Mouse (Mus musculus) lung, embryonic 15.5 days (tissue): ENCODE results near the gene Frat1. TPM values are rescaled to one million over a fixed set of nuclear protein-coding genes. Genes with fewer than 3 reads are reported as not detected.
A peak's percentile ranks its signal among the peaks of the same experiment; 100 is the strongest.

Experiments
- ATAC-seq: fragments of 200-750 bp; cut with Nextera tagmentation; 2 replicates; pipeline ENCODE4 v1.8.0; 2017; ENCODE audit warnings: moderate number of reproducible peaks, borderline replicate concordance; ENCODE audit not compliant: low FRiP score, low TSS enrichment; ENCODE audit errors: extremely low read depth
- H3K27ac ChIP-seq: fragments of 300-500 bp; sonication (generic); 2 replicates; pipeline ENCODE4 v1.5.1; 2015; ENCODE audit warnings: moderate library complexity, mild to moderate bottlenecking, inconsistent platforms
- H3K27me3 ChIP-seq: fragments of 300-500 bp; sonication (generic); 2 replicates; pipeline ENCODE4 v1.6.1; 2015; ENCODE audit warnings: inconsistent platforms
- H3K36me3 ChIP-seq: fragments of 300-500 bp; sonication (generic); 2 replicates; pipeline ENCODE4 v1.6.1; 2015; ENCODE audit warnings: inconsistent platforms
- H3K4me1 ChIP-seq: fragments of 300-500 bp; sonication (generic); 2 replicates; pipeline ENCODE4 v1.6.1; 2015; ENCODE audit warnings: inconsistent platforms
- H3K4me2 ChIP-seq: fragments of 300-500 bp; sonication (generic); 2 replicates; pipeline ENCODE4 v1.6.1; 2015; ENCODE audit warnings: inconsistent platforms, mild to moderate bottlenecking, moderate library complexity
- H3K4me3 ChIP-seq: fragments of 300-500 bp; sonication (generic); 2 replicates; pipeline ENCODE4 v1.5.1; 2015; ENCODE audit warnings: mild to moderate bottlenecking, inconsistent platforms
- H3K9ac ChIP-seq: fragments of 300-500 bp; sonication (generic); 2 replicates; pipeline ENCODE4 v1.6.1; 2015; ENCODE audit warnings: inconsistent platforms
- H3K9me3 ChIP-seq: fragments of 300-500 bp; sonication (generic); 2 replicates; pipeline ENCODE4 v1.6.1; 2016; ENCODE audit warnings: inconsistent platforms
- WGBS: fragments of 180-500 bp; shearing (Covaris S2); methylation state at CpG from one replicate; pipeline ENCODE4 v1.1.7; 2015; 5-methylcytosine and 5-hydroxymethylcytosine counted together
- polyA plus RNA-seq: library from polyadenylated mRNA; unstranded; fragments of >200 nt; fragmentation: Nextera tagmentation; extraction: Ambion mirVana; gene quantifications from 2 replicates; pipeline ENCODE4 v1.2.1, GENCODE M21; 2015

Frat1 gene
- polyA plus RNA-seq, 1 experiment from 2014 or later: 7.2 TPM

- Histone ChIP-seq H3K4me2 (peak overlapping the region; percentile 67), H3K36me3 (no peaks in the 10 kb centered on the region), H3K27ac (peak overlapping the region; percentile 75), H3K9me3 (no peaks in the 10 kb centered on the region), H3K9ac (peak overlapping the region; percentile 76), H3K4me3 (peak overlapping the region; percentile 80), H3K4me1 (peaks cover 17% of the 10 kb centered on the region), H3K27me3 (no peaks in the 10 kb centered on the region)
- WGBS: 3% methylated on average over 26 of the region's 26 CpGs
- no peak; the same call in 1 of the 2 replicates for ATAC-seq
Measured at GRCm38 (mm10) chr19:41800986-41801741, 28.6 kb upstream of the Frat1 start.

DNA sequence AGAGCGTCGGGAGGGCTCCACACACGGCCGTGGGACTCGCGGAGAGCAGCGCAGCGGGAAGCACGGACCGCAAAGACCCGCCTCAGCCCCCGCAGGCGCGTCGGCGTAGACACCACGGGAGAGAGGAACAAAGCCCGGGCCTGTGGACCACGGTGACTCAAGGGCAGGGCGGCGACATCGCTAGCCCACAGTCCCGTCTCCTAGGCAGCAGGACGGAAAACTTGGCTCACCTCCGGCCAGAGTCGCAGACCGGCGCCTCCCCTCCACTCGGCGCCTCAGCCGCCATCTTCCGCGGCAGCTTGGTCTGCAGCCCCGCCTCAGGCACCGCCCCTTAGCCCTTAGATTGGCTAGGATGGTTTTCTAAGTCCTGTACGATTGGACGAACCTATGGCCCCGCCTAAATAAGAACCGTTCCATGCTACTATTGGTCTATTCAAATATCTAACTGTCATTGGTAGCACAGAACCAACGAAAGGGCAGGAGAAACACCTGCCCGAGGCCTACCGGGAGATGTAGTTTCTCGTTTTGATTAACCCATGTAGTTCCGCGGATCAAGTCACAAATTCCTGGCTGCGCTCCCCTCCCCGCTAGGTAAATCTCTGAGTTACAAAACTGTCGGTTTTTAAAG lies 27.9 kb upstream of the Frat1 start, which contains the start of gene Arhgap19:
TSS of gene Arhgap19 (minus strand) at position 306 of the 628 bp plus-strand sequence.
- under 1% methylated on average over 46 of the region's 48 CpGs for WGBS

DNA sequence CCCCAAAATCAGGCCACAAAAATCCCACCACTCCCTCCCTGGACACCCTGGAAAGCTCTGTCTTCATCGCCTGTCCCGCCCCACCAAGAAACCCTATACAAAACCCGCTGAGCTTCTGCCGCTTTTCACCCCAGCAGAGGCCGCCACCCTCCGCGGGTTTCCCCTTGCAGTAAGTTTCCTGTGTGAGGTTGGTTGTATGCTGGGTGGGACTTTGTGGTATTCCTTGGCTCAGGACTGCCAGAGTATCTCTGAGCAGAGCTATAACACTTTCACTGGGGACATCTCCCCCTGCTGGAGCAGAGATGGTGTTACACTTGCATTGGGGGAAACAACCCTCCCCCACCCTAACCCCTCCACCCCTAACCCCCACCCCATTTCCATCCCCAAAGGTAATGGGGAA lies 26.4 kb upstream of the Frat1 start:
- ATAC-seq: no peak
- 33% methylated on average over 7 of the region's 7 CpGs for WGBS
- H3K4me2 ChIP-seq: no peak overlapping the region

More for the DNA sequence above, 27.9 kb upstream of the Frat1 start, which contains the start of gene Arhgap19:
- Histone ChIP-seq H3K9ac (peak within 1 kb of the TSS; percentile 76), H3K27me3 (no peaks in the 10 kb centered on the region), H3K9me3 (no peaks in the 10 kb centered on the region), H3K4me1 (peaks cover 15% of the 10 kb centered on the region), H3K4me3 (peak within 1 kb of the TSS; percentile 80), H3K27ac (peak within 1 kb of the TSS; percentile 75), H3K36me3 (no peaks in the 10 kb centered on the region), H3K4me2 (peak within 1 kb of the TSS; percentile 67)
- peak; percentile 99 for ATAC-seq

DNA sequence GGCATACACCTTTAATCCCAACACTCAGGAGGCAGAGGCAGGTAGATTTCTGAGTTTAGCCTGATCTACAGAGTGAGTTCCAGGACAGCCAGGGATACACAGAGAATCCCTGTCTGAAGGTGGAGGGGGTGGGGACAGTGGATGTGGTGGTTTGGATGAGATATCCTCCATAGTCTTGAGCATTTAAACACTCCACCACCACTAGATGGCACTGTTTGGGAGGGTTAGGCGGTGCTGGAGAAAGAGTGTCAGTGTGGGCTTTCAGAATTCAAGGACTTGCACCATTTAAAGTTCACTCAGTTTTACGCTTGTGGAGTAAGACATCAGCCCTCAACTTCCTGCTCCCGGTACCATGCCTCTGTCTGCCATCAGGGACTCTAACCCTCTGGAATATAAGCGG lies 23.9 kb upstream of the Frat1 start:
- no peak overlapping the region for H3K9ac ChIP-seq
- H3K27ac ChIP-seq: no peak overlapping the region
- no peaks in the 10 kb centered on the region for H3K36me3 ChIP-seq
- H3K27me3 ChIP-seq: no peaks in the 10 kb centered on the region
- 92% methylated on average over 4 of the region's 4 CpGs for WGBS
- no peak for ATAC-seq
- no peaks in the 10 kb centered on the region for H3K9me3 ChIP-seq
- peaks cover 4% of the 10 kb centered on the region; the same call in 1 of the 2 replicates for H3K4me1 ChIP-seq
- no peak overlapping the region for H3K4me2 ChIP-seq
- no peak overlapping the region for H3K4me3 ChIP-seq

More for the DNA sequence above, 26.4 kb upstream of the Frat1 start:
- no peak overlapping the region for H3K27ac ChIP-seq
- no peaks in the 10 kb centered on the region for H3K9me3 ChIP-seq
- H3K4me1 ChIP-seq: peaks cover 15% of the 10 kb centered on the region
- no peak overlapping the region for H3K4me3 ChIP-seq
- H3K9ac ChIP-seq: no peak overlapping the region
- H3K36me3 ChIP-seq: no peaks in the 10 kb centered on the region
- H3K27me3 ChIP-seq: no peaks in the 10 kb centered on the region

DNA sequence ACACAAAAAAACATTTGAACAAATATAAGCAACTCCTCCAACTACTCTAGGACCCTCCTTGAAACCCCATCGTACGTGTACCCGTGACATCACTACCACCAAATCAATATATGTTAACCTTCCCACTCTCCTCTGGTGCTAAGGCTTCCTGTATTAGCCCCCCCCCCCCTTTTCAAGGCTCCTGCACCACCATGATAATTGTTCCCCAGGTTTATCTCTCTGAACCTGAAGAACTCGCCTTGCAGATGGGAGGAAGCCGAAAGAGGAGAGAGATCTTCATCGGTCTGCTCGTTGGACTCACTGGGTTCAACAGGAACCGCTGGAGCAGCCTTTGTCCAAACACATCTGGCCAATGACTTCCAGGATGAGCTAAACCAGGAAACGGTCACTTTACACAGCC lies 22.3 kb upstream of the Frat1 start:
- Histone ChIP-seq H3K9me3 (no peaks in the 10 kb centered on the region), H3K9ac (no peak overlapping the region), H3K27me3 (no peaks in the 10 kb centered on the region), H3K36me3 (no peaks in the 10 kb centered on the region), H3K4me1 (no peaks in the 10 kb centered on the region), H3K4me3 (no peak overlapping the region), H3K27ac (no peak overlapping the region), H3K4me2 (no peak overlapping the region)
- 74% methylated on average over 9 of the region's 9 CpGs for WGBS
- ATAC-seq: no peak

- H3K4me2 ChIP-seq: no peak overlapping the region
- no peak for ATAC-seq
Measured at GRCm38 (mm10) chr19:41808104-41808634, 21.6 kb upstream of the Frat1 start.

GRCm38 (mm10) chr19:41810074-41810473 lies 19.7 kb upstream of the Frat1 start:
- Histone ChIP-seq H3K4me1 (no peaks in the 10 kb centered on the region), H3K27ac (no peak overlapping the region), H3K27me3 (no peaks in the 10 kb centered on the region), H3K9ac (no peak overlapping the region), H3K4me2 (no peak overlapping the region), H3K4me3 (no peak overlapping the region), H3K36me3 (no peaks in the 10 kb centered on the region), H3K9me3 (no peaks in the 10 kb centered on the region)
- WGBS: 75% methylated on average over 5 of the region's 5 CpGs
- ATAC-seq: no peak

More at GRCm38 (mm10) chr19:41808104-41808634, 21.6 kb upstream of the Frat1 start:
- H3K9ac ChIP-seq: no peak overlapping the region
- H3K27me3 ChIP-seq: no peaks in the 10 kb centered on the region
- H3K27ac ChIP-seq: no peak overlapping the region
- 70% methylated on average over 8 of the region's 8 CpGs for WGBS
- H3K36me3 ChIP-seq: no peaks in the 10 kb centered on the region
- H3K9me3 ChIP-seq: no peaks in the 10 kb centered on the region
- H3K4me1 ChIP-seq: no peaks in the 10 kb centered on the region
- H3K4me3 ChIP-seq: no peak overlapping the region

GRCm38 (mm10) chr19:41812525-41812924 lies 17.2 kb upstream of the Frat1 start:
- Histone ChIP-seq H3K4me3 (no peak overlapping the region), H3K36me3 (no peaks in the 10 kb centered on the region), H3K27ac (no peak overlapping the region), H3K9ac (no peak overlapping the region), H3K4me1 (peaks cover 4% of the 10 kb centered on the region; the same call in 1 of the 2 replicates), H3K9me3 (no peaks in the 10 kb centered on the region), H3K27me3 (no peaks in the 10 kb centered on the region), H3K4me2 (no peak overlapping the region)
- WGBS: 90% methylated on average over 10 of the region's 10 CpGs
- no peak for ATAC-seq

- no peak for ATAC-seq
- WGBS: 87% methylated on average over 4 of the region's 4 CpGs
- no peak overlapping the region for H3K4me3 ChIP-seq
Measured at GRCm38 (mm10) chr19:41813374-41813773, 16.4 kb upstream of the Frat1 start.

GRCm38 (mm10) chr19:41816410-41816809 lies 13.4 kb upstream of the Frat1 start:
- ATAC-seq: no peak
- Histone ChIP-seq H3K4me1 (peaks cover 8% of the 10 kb centered on the region; the same call in 1 of the 2 replicates), H3K36me3 (no peaks in the 10 kb centered on the region), H3K9ac (no peak overlapping the region), H3K9me3 (no peaks in the 10 kb centered on the region), H3K4me3 (no peak overlapping the region), H3K4me2 (no peak overlapping the region), H3K27me3 (no peaks in the 10 kb centered on the region), H3K27ac (peak overlapping the region; percentile 86)
- 40% methylated on average over 5 of the region's 5 CpGs for whole genome bisulfite sequencing

More at GRCm38 (mm10) chr19:41813374-41813773, 16.4 kb upstream of the Frat1 start:
- H3K36me3 ChIP-seq: no peaks in the 10 kb centered on the region
- H3K27me3 ChIP-seq: no peaks in the 10 kb centered on the region
- H3K27ac ChIP-seq: no peak overlapping the region
- no peak overlapping the region for H3K4me2 ChIP-seq
- no peaks in the 10 kb centered on the region for H3K9me3 ChIP-seq
- peaks cover 8% of the 10 kb centered on the region; the same call in 1 of the 2 replicates for H3K4me1 ChIP-seq
- no peak overlapping the region for H3K9ac ChIP-seq

GRCm38 (mm10) chr19:41816915-41817314 lies 12.9 kb upstream of the Frat1 start:
- Histone ChIP-seq H3K9me3 (no peaks in the 10 kb centered on the region), H3K36me3 (no peaks in the 10 kb centered on the region), H3K27ac (peak overlapping the region; percentile 86), H3K4me3 (no peak overlapping the region), H3K4me1 (peaks cover 8% of the 10 kb centered on the region; the same call in 1 of the 2 replicates), H3K9ac (no peak overlapping the region), H3K27me3 (no peaks in the 10 kb centered on the region), H3K4me2 (peak overlapping the region; percentile 12; the same call in 1 of the 2 replicates)
- WGBS: 38% methylated on average over 5 of the region's 5 CpGs
- peak; percentile 82 for ATAC-seq

GRCm38 (mm10) chr19:41817325-41817724 lies 12.4 kb upstream of the Frat1 start:
- ATAC-seq: no peak
- Histone ChIP-seq H3K4me1 (peaks cover 8% of the 10 kb centered on the region; the same call in 1 of the 2 replicates), H3K27me3 (no peaks in the 10 kb centered on the region), H3K4me3 (no peak overlapping the region), H3K9ac (no peak overlapping the region), H3K4me2 (peak overlapping the region; percentile 12; the same call in 1 of the 2 replicates), H3K36me3 (no peaks in the 10 kb centered on the region), H3K27ac (peak overlapping the region; percentile 86), H3K9me3 (no peaks in the 10 kb centered on the region)
- WGBS: 48% methylated on average over 10 of the region's 10 CpGs
